Comparison of ENCODE assay signal across 7 mouse cellular contexts in genomic region chr5:135400244-135400643, GRCm38 (mm10). TPM values are rescaled to one million over a fixed set of nuclear protein-coding genes. Genes with fewer than 3 reads are reported as not detected.
A peak's percentile ranks its signal among the peaks of the same experiment; 100 is the strongest.
DNase-seq lines count a peak whose midpoint lies in the region; ATAC-seq and TF ChIP-seq lines count a peak whose summit lies in the region.

No protein-coding gene starts in this region.

- H3K9me3 ChIP-seq in MEL (replicated peaks; ENCODE audit: insufficient read depth, low read length) = no peaks in the 10 kb centered on the region
- H3K9me3 ChIP-seq in embryonic facial prominence, embryonic 11.5 days (replicated peaks; ENCODE audit: control insufficient read depth, low read length) = no peaks in the 10 kb centered on the region

- peaks cover 6 to 12% of the 10 kb centered on the region in 2 experiments; a peak in 3 of 4 replicates for H3K4me1 ChIP-seq in MEL (ENCODE audit: control insufficient read depth in 1 of 2, insufficient read depth in 2 of 2, low read length in 2 of 2)
- no peaks in the 10 kb centered on the region for H3K4me1 ChIP-seq in embryonic facial prominence, embryonic 11.5 days (ENCODE audit: control insufficient read depth, insufficient read depth, low read length)

- no peak overlapping the region for H3K9ac ChIP-seq in MEL (ENCODE audit: control insufficient read depth, low read depth, low read length, poor library complexity, severe bottlenecking)
- no peak overlapping the region for H3K9ac ChIP-seq in embryonic facial prominence, embryonic 11.5 days (replicated peaks; ENCODE audit: low read length)

- intact Hi-C loops in heart, postnatal 36 days (cut with DNase I) = loop anchor here (1.0 to 5.0 kb wide), 2 partner anchors 94 to 217 kb away; no protein-coding TSS in a partner anchor

- TF ChIP-seq EP300 in MEL (IDR thresholded peaks at IDR 0.05; ENCODE audit: low read depth in 1 of 2, low read length in 2 of 2) = no peak

- peaks cover 0 to 8% of the 10 kb centered on the region in 2 experiments; a peak in 2 of 4 replicates for H3K36me3 ChIP-seq in MEL (ENCODE audit: control insufficient read depth in 1 of 2, insufficient read depth in 2 of 2, low read length in 2 of 2)
- no peaks in the 10 kb centered on the region for H3K36me3 ChIP-seq in embryonic facial prominence, embryonic 11.5 days (replicated peaks; ENCODE audit: control insufficient read depth, insufficient read depth, low read depth, low read length)

- WGBS in embryonic facial prominence, embryonic 11.5 days = 9% methylated on average over 2 of the region's 2 CpGs

- peak; percentile 51; the same call in 1 of the 2 replicates for ATAC-seq in embryonic facial prominence, embryonic 11.5 days (replicated peaks; ENCODE audit: insufficient number of reproducible peaks, low FRiP score, low TSS enrichment, low read depth)

- no peak overlapping the region for H3K4me3 ChIP-seq in MEL (ENCODE audit: control insufficient read depth in 1 of 2, insufficient read depth in 1 of 2, low read depth in 2 of 2, low read length in 2 of 2)
- H3K4me3 ChIP-seq in embryonic facial prominence, embryonic 11.5 days (ENCODE audit: low read depth, low read length) = no peak overlapping the region

- TF ChIP-seq CTCF in MEL (IDR thresholded peaks at IDR 0.05 in 2 of 3, conservative IDR thresholded peaks at IDR 0.05 in 1 of 3; ENCODE audit: control insufficient read depth in 1 of 3, insufficient read depth in 1 of 3, low read depth in 2 of 3, low read length in 3 of 3, poor library complexity in 1 of 3, severe bottlenecking in 1 of 3) = peak; percentile 90 to 92 (median 91)

- H3K4me2 ChIP-seq in embryonic facial prominence, embryonic 11.5 days (ENCODE audit: low read depth, low read length) = no peak overlapping the region

- no peaks in the 10 kb centered on the region for H3K27me3 ChIP-seq in MEL (ENCODE audit: control insufficient read depth in 1 of 2, insufficient read depth in 2 of 2, low read length in 2 of 2)
- H3K27me3 ChIP-seq in embryonic facial prominence, embryonic 11.5 days (ENCODE audit: control insufficient read depth, insufficient read depth, low read length) = no peaks in the 10 kb centered on the region

- TF ChIP-seq RAD21 in MEL (IDR thresholded peaks at IDR 0.05; ENCODE audit: low read depth, low read length) = peak; percentile 73

- peak; percentile 79 for DNase-seq in MEL (ENCODE audit: low read depth, low spot score)
- peak; percentile 93 for DNase-seq in adrenal gland, postnatal 14 days
- DNase-seq in embryonic facial prominence, embryonic 11.5 days (ENCODE audit: low spot score) = peak; percentile 93
- DNase-seq in heart, postnatal 36 days = peak; percentile 78 to 86
- peak; percentile 83 to 87 for DNase-seq in layer of hippocampus, postnatal 10 days (ENCODE audit: low spot score in 2 of 2)
- DNase-seq in lung, postnatal 4 days = peak; percentile 67 to 85
- peak; percentile 66 for DNase-seq in skeletal muscle tissue, adult 2 months (ENCODE audit: low read depth, low spot score)

- H3K79me2 ChIP-seq in MEL (ENCODE audit: control insufficient read depth, insufficient read depth, low read length, poor library complexity) = no peaks in the 10 kb centered on the region

- H3K27ac ChIP-seq in MEL (ENCODE audit: control insufficient read depth, low read depth, low read length) = no peak overlapping the region
- no peak overlapping the region for H3K27ac ChIP-seq in embryonic facial prominence, embryonic 11.5 days (replicated peaks; ENCODE audit: low read depth, low read length)

- no peak for TF ChIP-seq POLR2A in MEL (IDR thresholded peaks at IDR 0.05; ENCODE audit: control insufficient read depth in 1 of 2, insufficient read depth in 1 of 2, low read depth in 1 of 2, low read length in 2 of 2, poor library complexity in 1 of 2)

TF ChIP-seq in MEL, 35 proteins besides CTCF, POLR2A, EP300 and RAD21:
- TF ChIP-seq SMC3 (IDR thresholded peaks at IDR 0.05; ENCODE audit: low read depth, low read length) = peak; percentile 66
- no peak for TF ChIP-seq USF1 (IDR thresholded peaks at IDR 0.05; ENCODE audit: low read depth, low read length)
- no peak for TF ChIP-seq TBP (IDR thresholded peaks at IDR 0.05; ENCODE audit: low read depth, low read length)
- TF ChIP-seq ETS1 (IDR thresholded peaks at IDR 0.05; ENCODE audit: low read depth, low read length) = no peak
- TF ChIP-seq CHD1 (IDR thresholded peaks at IDR 0.05; ENCODE audit: low read depth, low read length) = no peak
- no peak for TF ChIP-seq POLR2AphosphoS2 (IDR thresholded peaks at IDR 0.05; ENCODE audit: low read length)
- TF ChIP-seq SIN3A (IDR thresholded peaks at IDR 0.05; ENCODE audit: low read length) = no peak
- no peak for TF ChIP-seq MYB (IDR thresholded peaks at IDR 0.05; ENCODE audit: low read depth, low read length)
- no peak for TF ChIP-seq MYC (IDR thresholded peaks at IDR 0.05; ENCODE audit: low read depth, low read length)

RNA-seq across cellular contexts. Expression of gene Pom121, which starts 5.9 kb away (rescaled TPM):
- total RNA-seq in MEL (2012; rRNA removed) = 10.2 and 12.4 TPM in 2 replicates
- polyA plus RNA-seq in MEL (2012; ENCODE audit: insufficient read depth in 1 of 2, insufficient read length in 2 of 2, low read depth in 1 of 2, low replicate concordance in 2 of 2, missing spikeins in 1 of 2) = 10 to 100 TPM; 51.8 to 81.1 TPM
- total RNA-seq in adrenal gland, postnatal 14 days (2021) = 26.0 and 28.2 TPM in 2 replicates
- 14.6 and 15.3 TPM in 2 replicates for polyA plus RNA-seq in embryonic facial prominence, embryonic 11.5 days (2014; fragmentation: Nextera tagmentation; extraction: Ambion mirVana)
- 10 to 100 TPM; 11.7 to 11.9 TPM for total RNA-seq in heart, postnatal 36 days (2021)
- 10 to 100 TPM; 39.9 to 43.9 TPM for total RNA-seq in layer of hippocampus, postnatal 10 days (2021)

RNA-seq across cellular contexts. Expression of gene Nsun5, which starts 30.5 kb away (rescaled TPM):
- 70.8 and 90.0 TPM in 2 replicates for total RNA-seq in MEL (2012; rRNA removed)
- polyA plus RNA-seq in MEL (2012; ENCODE audit: insufficient read depth in 1 of 2, insufficient read length in 2 of 2, low read depth in 1 of 2, low replicate concordance in 2 of 2, missing spikeins in 1 of 2) = 100 to 1,000 TPM in 1 of 2 experiments, 10 to 100 TPM in 1; 97.5 to 178 TPM
- 15.7 and 22.7 TPM in 2 replicates for total RNA-seq in adrenal gland, postnatal 14 days (2021)
- 30.9 and 32.6 TPM in 2 replicates for polyA plus RNA-seq in embryonic facial prominence, embryonic 11.5 days (2014; fragmentation: Nextera tagmentation; extraction: Ambion mirVana)
- total RNA-seq in heart, postnatal 36 days (2021) = 10 to 100 TPM; 13.0 to 17.8 TPM
- 10 to 100 TPM; 21.0 to 23.5 TPM for total RNA-seq in layer of hippocampus, postnatal 10 days (2021)

RNA-seq across cellular contexts. Expression of gene Trim50, which starts 47.1 kb away (rescaled TPM):
- not detected in 2 replicates for total RNA-seq in MEL (2012; rRNA removed)
- polyA plus RNA-seq in MEL (2012; ENCODE audit: insufficient read depth in 1 of 2, insufficient read length in 2 of 2, low read depth in 1 of 2, low replicate concordance in 2 of 2, missing spikeins in 1 of 2) = not detected
- total RNA-seq in adrenal gland, postnatal 14 days (2021) = not detected in 2 replicates
- polyA plus RNA-seq in embryonic facial prominence, embryonic 11.5 days (2014; fragmentation: Nextera tagmentation; extraction: Ambion mirVana) = not detected in 2 replicates
- not detected for total RNA-seq in heart, postnatal 36 days (2021)
- total RNA-seq in layer of hippocampus, postnatal 10 days (2021) = under 1 TPM in 1 of 2 experiments, not detected in 1; 0.22 TPM

RNA-seq across cellular contexts. Expression of gene Fkbp6, which starts 50.4 kb away (rescaled TPM):
- total RNA-seq in MEL (2012; rRNA removed) = 0.19 TPM in 1 of 2 replicates, not detected in the other
- polyA plus RNA-seq in MEL (2012; ENCODE audit: insufficient read depth in 1 of 2, insufficient read length in 2 of 2, low read depth in 1 of 2, low replicate concordance in 2 of 2, missing spikeins in 1 of 2) = under 1 TPM in 1 of 2 experiments, not detected in 1; 0.10 TPM
- total RNA-seq in adrenal gland, postnatal 14 days (2021) = not detected in 2 replicates
- not detected in 2 replicates for polyA plus RNA-seq in embryonic facial prominence, embryonic 11.5 days (2014; fragmentation: Nextera tagmentation; extraction: Ambion mirVana)
- total RNA-seq in heart, postnatal 36 days (2021) = under 1 TPM in 1 of 2 experiments, not detected in 1; 0.61 TPM
- total RNA-seq in layer of hippocampus, postnatal 10 days (2021) = not detected
